Mouse (Mus musculus) thymus, postnatal 36 days (tissue): ENCODE measurements around the gene Mmp23.
"Not testable (repeated sequence)": the region's sequence is repeated elsewhere in the genome, so short reads cannot be mapped to it uniquely, and the experiment has no call there.

Experiments
- DNase-seq, 2 experiments: peaks; one replicate each; pipeline ENCODE4 v3.0.0; 2022; ENCODE audit warnings: mixed read lengths in 2 of 2

Gene Mmp23

GRCm38 (mm10) chr4:155654456-155655298 is 1.5 kb upstream of the Mmp23 start:
- peak; percentile 62 to 72 for DNase-seq

GRCm38 (mm10) chr4:155654183-155654455 is 935 bp upstream of the Mmp23 start:
- no peak for DNase-seq

DNA sequence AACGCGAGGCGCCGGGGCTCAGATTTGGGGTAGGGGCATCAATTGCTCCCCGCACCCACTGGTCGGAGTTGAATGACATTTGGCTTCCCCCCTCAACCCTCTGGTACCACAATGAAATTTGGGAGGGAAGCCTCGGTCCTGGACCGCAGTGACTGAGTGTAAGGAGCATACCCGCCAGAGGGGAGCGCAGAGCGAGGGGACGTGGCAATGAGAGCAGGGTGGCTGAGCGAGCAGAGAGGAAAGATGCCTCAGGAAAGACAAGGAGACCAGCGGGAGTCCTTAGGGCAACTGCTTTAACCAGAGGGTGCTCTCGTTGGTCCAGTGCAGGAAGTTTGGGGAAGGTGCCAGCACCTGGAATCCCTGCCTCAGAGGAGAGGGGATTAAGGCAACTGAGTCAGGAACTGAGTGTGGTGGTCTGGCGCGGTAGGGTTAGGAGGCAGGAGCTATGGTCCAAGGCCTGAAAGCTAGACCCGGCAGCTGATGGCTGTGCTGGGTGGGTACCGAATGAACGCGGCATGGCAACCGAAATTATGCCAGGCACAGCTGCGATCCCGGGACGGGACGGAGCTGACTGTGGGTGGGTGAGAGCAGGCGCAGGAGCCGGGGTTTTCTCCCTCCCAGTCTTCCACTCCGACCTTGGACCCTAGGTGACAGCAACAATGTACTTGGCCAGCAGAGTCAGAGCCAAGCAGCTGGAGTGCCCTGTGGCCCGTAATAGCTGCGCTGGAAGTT is 433 bp upstream of the Mmp23 start:
- peak in 1 of 2 experiments; percentile 12 for DNase-seq

- no peak for DNase-seq
Observed at GRCm38 (mm10) chr4:155652283-155653085, 700 bp downstream of the Mmp23 start.

- no peak for DNase-seq
Observed at GRCm38 (mm10) chr4:155651553-155652269, 1.5 kb downstream of the Mmp23 start.

GRCm38 (mm10) chr4:155649355-155649754 is 3.8 kb downstream of the Mmp23 start:
- DNase-seq, result no peak

DNA sequence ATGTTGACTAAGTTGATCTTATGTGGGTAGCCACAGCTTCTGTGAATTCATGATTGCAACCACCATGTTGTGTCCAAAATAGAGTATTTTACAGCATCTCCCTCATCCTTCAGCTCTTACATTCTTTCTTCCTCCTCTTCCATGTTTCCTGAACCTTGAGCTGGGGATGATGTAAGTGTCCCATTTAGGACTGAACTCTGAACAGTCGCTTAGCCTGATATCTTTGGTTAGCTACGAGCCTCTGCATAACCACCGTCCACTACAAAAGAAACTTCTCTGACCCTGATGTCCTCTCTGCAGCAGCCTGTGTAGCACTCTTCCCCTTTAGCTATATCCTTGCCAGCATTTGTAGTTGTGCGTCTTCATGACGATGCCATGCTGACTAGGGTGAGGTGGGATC is 7.5 kb downstream of the Mmp23 start:
- no peak for DNase-seq

DNA sequence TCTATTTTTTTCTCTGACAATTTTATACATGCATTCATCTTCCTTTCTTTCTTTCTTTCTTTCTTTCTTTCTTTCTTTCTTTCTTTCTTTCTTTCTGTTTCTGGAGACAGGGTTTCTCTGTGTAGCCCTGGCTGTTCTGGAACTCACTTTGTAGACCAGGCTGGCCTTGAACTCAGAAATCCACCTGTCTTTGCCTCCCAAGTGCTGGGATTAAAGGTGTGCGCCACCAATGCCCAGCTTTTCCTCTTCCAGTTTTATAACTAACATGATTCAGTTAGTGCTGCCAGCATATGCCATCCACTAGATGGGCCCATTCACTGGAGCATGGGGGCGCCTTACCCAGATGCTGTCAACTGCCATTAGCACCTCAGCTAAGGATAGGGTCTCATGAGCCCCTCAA is 7.9 kb downstream of the Mmp23 start, which contains the start of gene Gm10563:
TSS of gene Gm10563 (minus strand) at position 101 of the 400 bp plus-strand sequence.
- DNase-seq, result not testable (repeated sequence)

DNA sequence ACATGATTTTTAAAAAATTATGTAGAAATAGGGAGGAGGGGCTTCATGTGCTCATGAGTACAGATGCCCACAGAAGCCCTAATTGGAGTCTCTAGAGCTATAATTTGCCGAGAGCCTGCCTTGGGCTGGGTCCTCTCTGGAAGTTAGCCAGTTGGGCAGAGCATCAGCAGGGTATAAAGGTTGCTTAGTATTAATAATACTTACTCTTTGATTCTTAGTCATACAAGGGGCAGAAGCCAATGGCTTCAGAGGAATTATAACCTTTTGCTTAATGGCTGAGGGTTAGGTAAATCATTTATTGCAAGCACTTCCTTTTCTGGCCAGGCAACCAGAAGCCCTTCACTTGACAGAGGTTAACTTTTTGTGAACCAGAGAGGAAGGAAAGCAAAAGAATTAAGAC is 9.7 kb downstream of the Mmp23 start:
- no peak for DNase-seq

GRCm38 (mm10) chr4:155635766-155636499 is 17.3 kb downstream of the Mmp23 start:
- DNase-seq, result no peak

- DNase-seq, result no peak
Observed at GRCm38 (mm10) chr4:155630267-155630666, 22.9 kb downstream of the Mmp23 start.

GRCm38 (mm10) chr4:155624338-155625291 is 28.6 kb downstream of the Mmp23 start, which contains the start of gene Cdk11b:
TSS of gene Cdk11b (plus strand) at chr4:155624854.
- DNase-seq, result peak; percentile 92 to 96

GRCm38 (mm10) chr4:155618321-155618720 is 34.9 kb downstream of the Mmp23 start:
- no peak for DNase-seq

- no peak for DNase-seq
Observed at GRCm38 (mm10) chr4:155613264-155613663, 39.9 kb downstream of the Mmp23 start.

DNA sequence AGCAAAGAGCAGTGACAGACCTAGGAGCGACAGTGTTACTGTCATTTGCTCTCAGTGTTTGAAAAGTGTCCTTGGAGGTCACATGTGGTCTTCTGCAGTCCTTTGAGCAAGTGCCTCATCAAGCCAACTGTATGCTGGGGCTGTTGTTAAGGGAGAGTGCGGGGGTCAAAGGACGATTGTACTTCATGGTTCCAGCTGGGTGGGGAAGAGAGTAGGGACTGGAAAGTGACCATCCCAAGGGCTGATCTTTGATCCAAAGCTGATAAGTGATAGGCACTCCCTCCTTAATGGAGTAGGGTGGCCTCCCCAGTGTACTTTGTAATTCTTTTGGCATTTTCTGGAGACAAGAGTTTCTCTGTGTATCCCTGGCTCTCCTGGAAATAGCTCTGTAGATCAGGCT is 41.3 kb downstream of the Mmp23 start:
- no peak for DNase-seq

DNA sequence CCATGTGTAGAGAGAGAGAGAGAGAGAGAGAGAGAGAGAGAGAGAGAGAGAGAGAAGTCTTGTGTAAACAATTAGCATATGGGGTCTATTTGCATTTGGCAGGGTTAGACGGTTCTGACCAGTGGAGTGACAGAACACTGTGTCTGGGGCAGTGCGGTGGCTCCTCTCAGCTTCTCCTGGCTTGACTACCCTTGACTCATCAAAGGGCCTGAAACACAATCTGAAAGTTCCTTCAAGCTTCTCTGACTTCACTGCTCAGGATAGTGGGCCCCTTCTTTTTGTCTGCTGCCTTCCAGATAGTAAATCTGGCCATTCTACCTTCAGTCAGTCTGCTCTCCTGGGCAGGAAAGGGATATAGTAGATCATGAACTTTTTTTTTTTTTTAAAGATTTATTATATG is 46.4 kb downstream of the Mmp23 start:
- DNase-seq, result no peak

GRCm38 (mm10) chr4:155605132-155605531 is 48.1 kb downstream of the Mmp23 start:
- no peak for DNase-seq

- DNase-seq, result peak in 1 of 2 experiments; percentile 26
Observed at GRCm38 (mm10) chr4:155603801-155604200, 49.4 kb downstream of the Mmp23 start.

DNA sequence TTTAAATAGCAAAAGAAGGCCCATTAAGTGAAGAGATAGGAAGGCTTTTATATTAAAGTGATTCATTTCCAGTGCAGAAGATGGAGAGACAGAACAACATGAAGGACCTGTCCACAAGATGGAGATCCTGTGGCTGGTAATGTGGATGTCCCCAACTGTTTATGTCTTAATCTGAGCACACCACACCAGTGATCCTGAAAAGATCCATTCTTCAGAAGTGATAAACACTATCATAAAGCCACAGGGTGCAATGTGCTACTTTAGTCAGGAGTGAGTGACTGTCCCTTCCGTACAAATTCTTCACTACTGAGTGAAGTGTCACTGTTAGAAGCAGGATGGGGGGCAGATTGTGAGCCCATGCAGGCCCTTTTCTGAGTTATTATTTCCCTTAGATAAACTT is 50.4 kb downstream of the Mmp23 start:
- DNase-seq, result no peak

- no peak for DNase-seq
Observed at GRCm38 (mm10) chr4:155601997-155602456, 51.2 kb downstream of the Mmp23 start.
